Mouse (Mus musculus) adrenal gland, postnatal 10 days (tissue): Measurements from ENCODE around the gene Cdk2ap2. TPM values are rescaled to one million over a fixed set of nuclear protein-coding genes. Genes with fewer than 3 reads are reported as not detected.
A peak's percentile ranks its signal among the peaks of the same experiment; 100 is the strongest.
"Not testable (repeated sequence)": the region's sequence is repeated elsewhere in the genome, so short reads cannot be mapped to it uniquely, and the experiment has no call there.

ENCODE experiments used
- DNase-seq: peaks from one replicate; pipeline ENCODE4 v3.0.0; 2021; ENCODE audit warnings: mixed read lengths
- total RNA-seq, 2 experiments: library from RNA; stranded (reverse); gene quantifications; 2 replicates each; pipeline ENCODE4 v1.2.3; 2021

Cdk2ap2 gene
- total RNA-seq, 2 experiments from 2014 or later: 56.3 to 64.1 TPM

DNA sequence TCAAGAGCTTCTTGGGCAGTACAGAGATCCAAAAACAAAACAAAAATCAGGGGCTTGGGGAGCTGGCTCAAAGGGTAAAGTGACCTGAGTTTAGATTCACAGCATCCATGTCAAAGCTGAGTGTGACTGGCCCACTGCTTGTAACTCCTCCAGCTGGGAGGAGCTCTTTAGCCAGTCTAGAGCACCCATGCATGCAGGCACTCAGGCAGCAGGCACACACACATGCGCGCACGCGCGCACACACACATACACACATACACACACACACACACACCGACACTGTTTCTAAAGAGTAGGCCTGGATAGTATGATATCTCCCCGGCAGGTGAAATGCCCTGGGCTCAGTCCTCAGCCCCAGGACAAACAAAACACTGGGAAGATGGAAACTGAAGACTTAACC lies 20.0 kb downstream of the Cdk2ap2 start:
- DNase-seq: no peak

DNA sequence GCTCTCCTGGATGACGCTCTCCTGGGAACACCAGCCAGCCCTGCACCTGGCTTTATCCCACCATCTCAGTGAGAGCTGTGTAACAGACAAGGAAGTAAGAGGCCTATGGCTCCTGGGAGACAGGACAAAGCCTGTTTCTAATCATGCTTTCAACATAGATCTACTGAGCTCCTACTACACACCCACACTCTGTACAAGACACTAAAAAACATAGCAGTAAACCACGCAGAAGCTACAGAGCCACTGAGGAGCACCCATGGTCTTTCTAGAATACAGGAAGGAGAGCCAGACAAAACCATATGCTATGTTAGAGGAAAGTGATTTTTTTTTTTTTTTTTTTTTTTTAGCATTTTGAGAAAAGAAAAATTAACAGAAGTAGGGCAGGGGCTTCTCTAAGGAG lies 21.4 kb downstream of the Cdk2ap2 start:
- no peak for DNase-seq

DNA sequence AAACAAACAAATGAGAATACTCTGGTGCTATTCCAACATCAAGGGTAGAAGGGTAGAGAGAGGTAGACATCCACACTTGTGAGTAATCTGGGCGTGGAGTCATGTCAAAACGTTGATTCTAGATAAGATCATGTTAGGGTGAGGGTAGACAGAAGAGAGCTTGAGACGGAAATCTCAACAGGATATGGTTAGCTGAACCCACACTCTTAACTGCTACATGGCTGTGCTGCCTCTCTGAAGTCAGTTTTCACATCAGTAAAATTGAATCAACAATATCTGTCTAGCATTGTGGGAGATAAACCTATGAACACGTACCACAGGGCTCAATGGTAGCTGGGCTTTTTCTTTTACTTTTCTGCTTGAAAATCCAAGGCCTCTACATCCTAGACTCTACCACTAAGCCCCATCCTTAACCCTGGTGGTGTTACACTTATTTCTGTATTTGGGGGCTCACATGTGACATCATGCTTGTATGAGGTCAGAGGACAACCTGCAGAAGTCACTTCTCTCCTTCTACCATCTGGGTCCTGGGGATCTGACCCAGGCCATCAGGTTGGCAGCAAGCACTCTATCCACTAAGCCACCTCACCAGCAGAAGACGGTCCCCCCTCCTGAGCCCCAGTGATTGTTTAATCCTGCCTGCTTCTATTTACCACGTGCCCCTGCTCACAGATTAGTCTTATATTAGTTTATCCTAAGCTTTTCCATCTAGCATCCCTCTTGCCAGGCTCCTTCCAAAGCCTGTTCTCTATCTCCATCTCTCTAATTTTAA lies 22.9 kb downstream of the Cdk2ap2 start:
- no peak for DNase-seq

DNA sequence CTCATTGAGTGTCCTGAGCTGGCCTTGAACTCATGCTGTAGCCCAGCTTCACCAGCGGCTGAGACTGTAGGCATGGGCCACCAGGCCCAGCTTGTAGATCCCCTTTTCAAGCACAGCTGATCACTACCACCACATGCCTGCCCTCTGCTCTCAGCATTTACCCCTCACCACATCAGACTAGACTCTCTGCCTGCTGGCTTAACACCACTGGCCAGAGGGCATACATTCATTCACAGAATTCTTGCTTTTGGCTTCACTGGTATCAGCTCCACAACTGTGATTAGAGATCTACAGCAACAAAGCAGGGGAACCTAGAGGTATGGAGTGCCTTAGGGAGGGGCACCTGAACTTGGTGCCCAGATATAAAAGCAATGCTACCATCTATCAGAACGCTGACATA lies 23.5 kb downstream of the Cdk2ap2 start:
- no peak for DNase-seq

DNA sequence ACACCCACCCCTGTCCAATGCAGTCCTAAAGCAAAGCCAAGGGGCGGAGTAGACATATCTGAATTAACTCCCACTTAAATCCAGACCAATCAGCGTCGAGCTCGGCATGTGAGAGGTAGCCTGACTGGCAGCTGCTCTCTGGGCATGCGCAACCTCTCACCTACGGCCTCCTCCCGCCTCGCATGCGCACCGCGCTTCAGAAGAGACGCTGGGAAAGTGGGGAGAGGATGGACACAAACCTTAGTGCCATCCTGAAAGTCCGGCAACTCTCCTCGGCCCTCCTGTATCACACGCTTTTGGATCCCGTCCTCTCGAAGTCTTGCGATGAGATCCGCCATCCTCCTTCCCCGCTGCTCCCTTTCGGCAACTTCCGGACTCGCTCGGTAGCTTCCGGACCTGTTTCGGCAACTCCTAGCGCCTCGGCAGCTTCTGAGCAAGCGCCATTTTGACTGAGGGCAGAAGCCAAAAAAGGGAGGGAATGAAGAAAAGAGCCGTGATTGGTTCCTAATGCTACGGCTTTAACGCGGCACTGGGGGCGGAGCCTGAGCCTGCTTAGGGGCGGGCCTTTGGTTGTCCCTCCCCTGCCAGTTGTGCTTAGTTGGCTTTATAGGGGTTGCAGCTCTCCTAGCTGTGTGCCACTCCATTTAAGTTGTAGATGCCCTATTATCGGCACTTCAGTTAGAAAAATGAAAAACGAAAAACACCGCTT lies 24.3 kb downstream of the Cdk2ap2 start:
- DNase-seq: peak; percentile 98

DNA sequence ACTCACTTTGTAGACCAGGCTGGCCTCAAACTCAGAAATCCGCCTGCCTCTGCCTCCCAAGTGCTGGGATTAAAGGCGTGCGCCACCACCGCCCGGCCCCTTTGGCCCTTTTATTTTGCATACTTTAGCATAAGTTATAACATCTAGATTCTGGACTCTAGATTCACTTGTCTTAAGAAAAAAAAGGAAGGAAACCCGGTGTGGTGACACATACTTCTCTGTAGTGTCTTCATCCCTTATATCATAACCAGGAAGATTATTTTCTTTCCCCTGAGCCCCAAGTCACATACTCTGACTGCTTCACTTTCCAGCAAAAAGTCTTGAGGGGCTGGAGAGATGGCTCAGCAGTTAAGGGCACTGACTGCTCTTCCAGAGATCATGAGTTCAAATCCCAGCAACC lies 24.9 kb downstream of the Cdk2ap2 start:
- not testable (repeated sequence) for DNase-seq

DNA sequence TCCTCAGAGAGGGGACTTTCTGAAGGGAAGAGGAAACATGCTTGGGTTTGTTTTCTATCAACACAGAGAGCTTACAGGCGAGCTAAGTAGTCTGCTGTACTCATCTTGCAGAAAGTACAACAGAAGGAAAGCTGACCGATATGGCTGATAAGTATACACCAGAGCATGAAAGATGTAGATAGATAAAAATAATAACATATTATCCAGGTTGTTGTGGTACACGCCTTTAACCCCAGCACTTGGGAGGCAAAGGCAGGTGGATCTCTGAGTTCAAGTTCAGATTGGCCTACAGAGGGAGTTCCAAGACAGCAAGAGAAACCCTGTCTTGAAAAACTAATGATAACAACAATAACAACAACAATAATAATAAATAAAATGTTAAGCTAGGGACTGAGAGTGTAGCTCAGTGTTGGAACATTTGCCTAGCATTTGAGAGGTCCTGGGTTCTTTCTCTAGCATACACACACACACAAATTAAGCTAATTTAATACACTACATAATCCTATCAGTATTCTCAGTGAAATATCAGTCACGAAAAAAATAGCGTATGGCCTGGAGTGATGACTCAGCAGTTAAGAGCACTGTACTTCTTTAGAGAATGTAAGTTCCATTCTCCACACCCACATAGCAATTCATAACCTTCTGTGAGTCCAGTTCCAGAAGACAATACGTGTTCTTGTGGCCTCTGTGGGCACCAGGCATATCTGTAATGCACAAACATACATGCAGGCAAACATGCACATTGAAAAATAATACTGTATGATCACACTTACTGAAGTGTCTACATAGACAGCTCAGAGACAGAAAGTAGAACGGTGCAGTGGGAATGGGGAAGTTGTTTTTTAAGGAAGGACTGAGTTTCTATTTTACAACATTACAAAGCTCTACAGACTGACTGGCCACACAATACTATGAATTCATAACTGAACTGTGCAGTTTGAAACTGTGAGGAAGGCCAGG lies 25.7 kb downstream of the Cdk2ap2 start:
- DNase-seq: no peak

DNA sequence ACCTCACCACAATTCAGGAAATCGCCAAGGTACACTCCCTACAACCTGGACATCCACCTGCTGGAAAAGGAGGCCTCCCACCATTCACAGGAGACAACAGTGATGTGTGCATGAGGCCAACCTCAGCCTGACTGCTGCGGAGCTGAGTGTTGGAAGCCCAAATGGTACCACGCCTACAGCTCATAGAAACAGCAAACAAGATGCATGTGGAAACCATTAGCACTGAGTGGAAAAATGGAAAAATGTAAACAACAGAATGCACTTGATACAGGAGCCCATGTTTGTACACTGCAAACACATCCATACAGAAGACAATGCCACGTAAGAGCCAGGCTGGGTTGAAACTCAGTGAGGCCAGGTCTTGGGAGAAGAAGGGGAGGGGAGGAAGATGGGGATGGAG lies 27.4 kb downstream of the Cdk2ap2 start:
- DNase-seq: no peak

DNA sequence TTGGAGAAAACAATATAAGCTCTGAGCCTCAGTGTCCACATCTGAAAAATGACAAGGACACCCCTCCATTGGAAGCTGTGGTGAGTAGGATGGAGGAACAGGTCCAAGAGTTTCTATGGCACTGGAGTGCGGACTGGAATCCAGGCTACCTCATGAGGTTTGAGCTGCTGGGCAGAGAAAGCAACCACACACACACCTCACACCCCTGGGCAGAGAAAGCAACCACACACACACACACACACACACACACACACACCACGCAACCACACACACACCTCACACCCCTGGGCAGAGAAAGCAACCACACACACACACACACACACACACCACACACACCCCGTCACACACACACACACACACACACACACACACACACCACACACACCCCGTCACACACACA lies 28.3 kb downstream of the Cdk2ap2 start:
- DNase-seq: peak; percentile 43

DNA sequence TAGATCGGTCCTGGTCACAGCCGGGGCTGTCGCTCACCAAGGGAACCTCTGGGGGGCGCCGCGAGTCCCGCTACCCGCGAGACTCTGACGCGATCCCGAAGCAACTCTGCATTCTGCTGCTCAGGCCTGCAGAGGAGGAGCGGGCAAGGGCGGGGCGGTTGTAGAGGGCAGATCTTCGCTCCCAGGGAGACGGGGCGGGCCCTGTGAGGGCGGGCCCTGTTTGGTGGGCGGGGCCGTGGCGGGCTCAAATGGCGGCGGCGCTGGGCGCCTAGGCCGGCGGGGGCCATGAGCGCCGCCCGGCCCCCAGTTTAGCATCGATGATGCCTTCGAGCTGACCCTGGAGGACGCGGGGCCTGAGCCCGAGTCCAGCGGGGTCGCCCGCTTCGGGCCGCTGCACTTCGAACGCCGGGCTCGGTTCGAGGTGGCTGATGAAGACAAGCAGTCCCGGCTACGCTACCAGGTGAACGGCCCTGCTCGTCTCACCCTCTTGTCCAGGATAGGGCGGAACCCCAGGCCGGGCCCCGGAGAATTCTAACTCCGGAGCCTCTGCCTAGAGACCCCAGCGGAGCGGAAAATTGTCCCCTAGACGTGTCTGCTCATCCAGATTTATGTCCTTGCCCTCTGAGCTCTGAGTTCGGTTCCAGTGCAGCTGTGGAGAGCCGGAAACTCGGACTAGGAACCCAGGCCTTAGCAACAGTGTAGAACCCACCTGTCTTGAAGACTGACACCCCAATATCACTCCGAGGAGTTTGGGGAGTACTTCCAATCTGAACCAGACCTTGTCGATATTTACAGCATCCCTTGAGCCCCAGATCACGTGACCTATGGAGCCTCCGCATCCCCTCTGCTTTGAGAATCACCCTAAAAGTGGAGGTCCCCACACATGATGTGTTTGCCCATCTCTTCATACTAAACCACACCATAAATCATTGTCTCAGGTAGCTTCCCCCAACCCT lies 29.0 kb downstream of the Cdk2ap2 start, which contains the start of gene Aip:
Gene Aip, minus strand, starts transcription at position 118 of the 956 bp plus-strand sequence.
- peak; percentile 99 for DNase-seq

DNA sequence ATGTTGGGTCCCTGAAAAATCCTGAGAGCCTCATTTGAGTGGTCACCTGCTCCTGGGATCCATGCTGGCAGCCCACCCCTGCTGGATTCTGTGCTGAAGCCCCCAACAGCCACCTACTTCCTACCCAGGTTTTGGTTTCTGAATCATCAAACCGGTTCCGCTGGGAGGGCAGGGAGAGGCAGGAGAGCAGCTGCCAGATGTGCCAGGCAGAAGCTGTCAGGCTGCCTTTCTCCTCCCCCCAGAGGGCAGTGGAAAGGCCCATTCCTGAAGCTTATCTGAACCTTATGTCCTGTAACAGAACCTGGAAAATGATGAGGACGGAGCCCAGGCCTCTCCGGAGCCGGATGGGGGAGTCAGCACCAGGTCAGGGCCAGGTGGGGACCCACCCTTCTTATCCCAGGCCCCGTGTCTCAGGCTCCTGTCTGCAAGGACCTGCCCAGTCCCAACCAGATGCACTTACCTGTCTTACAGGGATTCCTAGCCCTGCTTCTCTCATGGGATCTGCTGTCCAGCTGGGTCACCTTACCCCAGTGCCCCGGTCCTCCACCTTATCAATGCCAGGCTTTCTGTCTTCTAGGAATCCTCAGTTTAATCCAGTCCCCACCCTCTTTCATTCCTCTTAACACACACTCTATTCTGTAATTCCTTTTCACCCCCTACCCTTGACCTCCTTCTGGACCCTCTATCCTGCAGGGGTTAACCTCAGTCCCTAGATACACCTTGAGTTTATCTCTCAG lies 29.9 kb downstream of the Cdk2ap2 start:
- no peak for DNase-seq

DNA sequence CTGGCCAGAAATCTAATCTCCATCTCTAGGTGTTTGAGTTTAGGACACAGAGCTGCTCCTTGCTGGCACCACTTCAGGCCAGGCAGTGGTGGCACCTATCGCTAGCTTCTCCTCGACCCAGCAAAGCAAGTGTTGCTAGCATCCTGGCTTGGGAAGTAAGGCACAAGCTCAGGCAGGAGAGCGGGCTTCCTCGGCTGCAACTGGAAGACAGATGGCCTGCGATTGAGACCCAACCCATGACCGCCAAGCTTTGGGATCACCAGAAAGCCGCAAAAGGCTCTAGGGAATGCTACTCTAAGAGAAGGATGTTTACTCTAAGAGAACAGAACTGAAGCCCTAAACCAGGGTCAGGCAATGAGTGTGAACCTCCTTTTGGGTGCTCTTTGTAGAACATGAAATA lies 32.5 kb downstream of the Cdk2ap2 start:
- no peak for DNase-seq

DNA sequence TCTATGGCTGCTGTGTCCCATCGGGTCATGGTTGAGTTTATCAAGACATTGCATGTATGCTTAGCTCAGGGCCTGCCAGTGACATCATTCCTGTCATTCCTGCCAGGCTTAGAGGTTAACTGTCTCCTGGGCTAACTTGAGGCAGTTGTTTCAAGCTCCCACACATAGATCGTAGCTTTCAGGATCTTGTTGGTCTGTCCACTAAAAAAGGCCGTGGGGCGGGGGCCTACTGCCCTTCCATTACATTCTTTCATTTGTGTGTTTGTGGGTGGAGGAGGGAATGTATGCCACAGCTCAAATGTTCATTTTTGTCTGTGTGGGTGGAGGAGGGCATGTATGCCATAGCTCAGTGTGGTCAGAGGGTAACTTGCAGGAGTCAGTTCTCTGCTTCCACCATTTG lies 33.1 kb downstream of the Cdk2ap2 start:
- no peak for DNase-seq

DNA sequence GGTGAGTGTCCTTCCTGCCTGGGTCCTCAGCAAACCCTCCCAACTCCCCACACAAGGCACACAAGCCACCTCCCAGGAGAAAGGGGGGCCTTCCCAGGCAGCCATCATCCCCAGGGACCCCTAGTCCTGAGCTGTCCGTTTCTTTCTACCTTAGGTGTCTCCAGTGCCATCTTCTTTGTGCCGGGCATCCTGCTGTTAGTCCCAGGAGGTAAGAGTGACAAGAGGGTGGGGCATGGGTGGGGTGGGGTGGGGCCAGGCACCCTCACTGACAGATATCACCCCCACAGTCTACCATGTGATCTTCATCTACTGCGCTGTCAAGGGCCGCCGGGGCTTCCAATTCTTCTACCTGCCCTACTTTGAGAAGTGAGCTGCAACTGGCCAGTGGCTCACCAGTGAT lies 34.1 kb downstream of the Cdk2ap2 start:
- no peak for DNase-seq

DNA sequence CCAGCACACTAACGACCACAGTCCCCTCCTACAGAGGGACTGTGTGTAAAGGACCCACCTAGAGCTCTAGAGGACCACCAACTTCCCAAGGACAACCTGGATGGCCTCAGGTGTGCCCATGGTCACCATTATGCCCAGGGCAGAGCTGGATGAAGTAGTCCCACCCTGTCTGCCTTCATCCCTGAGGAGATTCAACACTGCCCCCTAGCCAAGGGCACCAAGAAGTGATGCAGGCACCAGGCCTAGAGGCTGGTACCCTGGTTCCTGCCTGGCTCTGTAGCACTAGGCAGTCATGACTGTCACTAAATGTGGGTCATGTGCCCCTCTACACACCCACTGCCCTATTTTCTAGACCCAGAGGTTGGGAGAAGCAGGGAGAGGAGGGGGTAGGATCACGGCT lies 34.8 kb downstream of the Cdk2ap2 start:
- no peak for DNase-seq

DNA sequence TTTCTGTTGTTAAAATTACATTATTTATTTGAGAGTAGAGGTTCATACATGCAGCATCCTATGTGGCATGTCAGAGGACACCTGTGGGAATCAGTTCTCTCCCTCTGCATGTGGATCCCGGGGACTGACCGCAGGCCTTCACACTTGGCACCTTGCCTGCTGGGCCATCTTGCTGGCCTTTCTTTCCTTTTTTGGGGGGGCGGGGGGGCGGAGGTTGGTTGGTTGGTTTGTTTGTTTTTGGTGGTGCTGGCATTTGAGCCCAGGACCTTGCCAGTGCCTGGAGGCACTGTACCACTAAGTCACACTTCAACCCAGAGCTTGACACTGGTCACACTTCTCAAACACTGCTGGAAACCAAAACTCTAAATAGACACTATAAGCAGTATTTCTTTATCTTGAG lies 37.4 kb downstream of the Cdk2ap2 start:
- DNase-seq: no peak

DNA sequence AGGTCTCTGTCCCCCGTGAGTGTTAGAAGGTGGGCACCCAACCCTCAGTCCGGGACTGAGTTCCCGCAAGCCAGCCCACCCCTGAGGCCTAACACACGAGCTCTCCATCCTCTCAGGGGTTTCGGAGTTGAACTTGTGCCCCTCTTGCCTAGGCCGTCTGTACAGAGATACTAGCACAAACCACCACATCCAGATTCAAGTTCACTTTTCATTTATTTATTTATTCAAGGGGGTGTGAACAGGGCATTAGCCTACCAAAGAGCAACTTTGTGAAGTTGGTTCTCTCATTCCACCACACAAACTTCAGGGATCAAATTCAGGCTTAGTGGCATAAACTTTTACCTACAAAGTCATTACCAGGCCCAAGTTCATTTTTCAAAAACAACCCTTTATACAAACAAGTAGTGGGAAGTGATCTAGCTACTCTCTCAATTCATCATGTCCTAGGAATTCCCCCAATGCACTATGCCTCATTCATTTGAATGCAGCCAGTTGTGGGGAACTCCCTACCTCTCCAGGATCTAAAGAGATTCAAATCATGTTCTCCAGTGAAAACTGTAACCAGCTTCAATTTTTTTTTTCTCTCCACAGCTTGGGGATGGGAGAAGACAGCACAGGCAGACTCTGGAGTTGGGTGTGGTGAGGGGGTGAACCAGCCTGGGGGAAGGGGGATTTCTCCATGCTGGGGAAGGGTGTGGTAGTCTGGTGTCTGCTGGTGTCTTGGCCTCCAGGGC lies 38.4 kb downstream of the Cdk2ap2 start:
- DNase-seq: not testable (repeated sequence)

DNA sequence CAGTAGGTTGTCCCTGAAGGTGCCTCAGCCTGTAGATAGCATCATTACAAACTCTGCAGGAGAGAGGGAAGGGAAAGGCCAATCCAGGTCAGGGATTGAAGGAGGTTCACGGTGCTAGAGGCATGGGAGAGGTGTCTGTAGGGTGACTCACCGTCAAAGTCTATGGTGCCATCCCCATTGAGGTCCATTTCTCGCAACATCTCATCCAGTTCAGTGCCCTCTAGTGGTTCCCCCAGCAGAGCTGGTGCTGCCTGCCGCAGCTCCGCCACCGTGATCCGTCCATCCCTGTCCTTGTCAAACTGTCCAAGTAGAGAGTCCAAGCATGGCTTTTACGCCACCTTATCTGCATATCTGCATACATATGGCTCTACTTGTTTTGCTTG lies 39.0 kb downstream of the Cdk2ap2 start:
- DNase-seq: not testable (repeated sequence)

DNA sequence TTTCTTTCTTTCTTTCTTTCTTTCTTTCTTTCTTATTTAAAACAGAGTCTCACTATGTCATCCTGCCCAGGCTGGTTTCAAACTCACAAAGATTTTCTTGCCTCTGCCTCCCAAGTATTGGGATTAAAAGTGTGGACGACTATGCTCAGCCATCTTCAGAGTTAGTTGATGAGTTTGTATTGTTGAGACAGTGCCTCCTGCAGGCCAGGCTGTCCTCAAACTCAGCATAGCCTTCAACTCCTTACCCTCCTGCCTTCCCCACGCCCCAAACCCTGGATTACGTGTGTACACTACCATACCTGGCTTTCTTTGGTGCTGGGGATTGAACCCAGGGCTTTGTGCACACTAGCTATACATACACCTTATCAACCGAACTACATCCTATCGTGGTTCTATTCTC lies 39.5 kb downstream of the Cdk2ap2 start:
- DNase-seq: no peak

DNA sequence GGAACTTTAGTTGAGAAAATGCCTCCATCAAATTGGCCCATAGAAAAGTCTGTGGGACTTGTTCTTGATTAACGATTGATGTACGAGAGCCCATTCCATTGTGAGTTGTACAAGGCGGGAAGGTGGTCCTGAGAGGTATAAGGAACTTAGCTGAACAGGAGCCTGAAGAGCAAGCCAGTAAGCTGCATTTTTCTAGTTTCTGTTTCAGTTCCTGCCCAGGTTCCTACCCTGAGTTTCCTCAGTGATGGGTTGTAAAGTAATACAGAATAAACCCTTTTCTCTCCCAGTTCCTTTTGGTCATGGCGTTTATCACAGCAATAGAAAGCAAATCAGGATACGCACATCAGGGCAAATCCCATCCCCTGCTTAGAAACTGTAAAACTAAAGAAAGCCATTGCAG lies 40.9 kb downstream of the Cdk2ap2 start:
- no peak for DNase-seq
